Comparison of ENCODE assay signal across 8 mouse cellular contexts in the genomic region with DNA sequence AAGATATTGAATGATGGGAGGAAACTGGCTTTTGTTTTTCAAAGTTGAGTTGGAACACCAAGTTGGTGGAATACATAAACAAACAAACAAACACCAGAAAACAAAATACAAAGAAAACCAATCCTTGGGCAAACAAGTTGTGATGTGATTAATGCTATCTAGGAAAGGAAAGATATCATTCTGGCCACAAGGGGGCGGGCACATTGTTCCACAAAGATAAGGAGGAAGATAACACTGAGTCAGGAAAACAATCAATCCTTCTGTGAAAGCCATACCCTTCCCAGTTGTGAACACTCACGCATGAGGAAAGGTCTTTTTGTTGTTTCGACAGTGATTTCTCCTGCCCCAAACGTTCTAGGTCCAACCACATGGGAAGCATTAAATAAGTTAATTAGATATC. TPM values are rescaled to one million over a fixed set of nuclear protein-coding genes. Genes with fewer than 3 reads are reported as not detected.
DNase-seq lines count a peak whose midpoint lies in the region; ATAC-seq and TF ChIP-seq lines count a peak whose summit lies in the region.

No protein-coding gene starts in this region.

- DNase-seq in kidney, postnatal 10 days = peak; percentile 77
- DNase-seq in kidney, adult 18-20 months = no peak
- no peak for DNase-seq in Patski (ENCODE audit: low read depth, low spot score)
- peak; percentile 83 for DNase-seq in embryo, embryonic 10 days (ENCODE audit: low spot score)
- DNase-seq in layer of hippocampus, adult 9-11 months = peak; percentile 23
- peak; percentile 51 to 80 for DNase-seq in right cerebral cortex, postnatal 10 days (ENCODE audit: low spot score in 2 of 2)
- DNase-seq in spleen, postnatal 36 days (ENCODE audit: low spot score in 2 of 2) = no peak
- no peak for DNase-seq in heart, adult 9 months (ENCODE audit: low spot score in 2 of 2)

- CTCF ChIA-PET in Patski (lab: Charles Lee) = interaction anchor here (1.4 kb wide), 1 partner anchor 15 kb away, joined by 3 read pairs; no protein-coding TSS in a partner anchor

- POLR2A ChIA-PET in Patski (lab: Charles Lee) = no interaction called here

- peaks cover 23% of the 10 kb centered on the region for H3K27me3 ChIP-seq in Patski

- TF ChIP-seq CTCF in Patski (IDR thresholded peaks at IDR 0.05) = peak; percentile 59

- ATAC-seq in Patski = no peak

- in situ Hi-C loops in Patski (cut with MboI; ENCODE audit: low pct_unique_long_range_greater_than_20kb) = no loop called here

RNA-seq across cellular contexts. Expression of gene Pax1, which starts 17.2 kb away (rescaled TPM):
- not detected for polyA plus RNA-seq in Patski (2021)

Comparison
In these comparisons a context has a peak if more than half of its experiments do, and no peak if none do; other contexts are left out.
1. DNase-seq: peak in kidney, postnatal 10 days (single experiment), embryo, embryonic 10 days (single experiment), layer of hippocampus, adult 9-11 months (single experiment) and right cerebral cortex, postnatal 10 days (2 of 2); none in kidney, adult 18-20 months (single experiment), Patski (single experiment), spleen, postnatal 36 days (0 of 2) and heart, adult 9 months (0 of 2).